Mouse (Mus musculus): ENCODE measurements at regions not wholly inside any gene's neighbourhood (a gene's known extent, or its start where the extent isn't known, plus 50 kb on each side); places are given as distances from the start of the nearest gene placed in this dataset.

DNA sequence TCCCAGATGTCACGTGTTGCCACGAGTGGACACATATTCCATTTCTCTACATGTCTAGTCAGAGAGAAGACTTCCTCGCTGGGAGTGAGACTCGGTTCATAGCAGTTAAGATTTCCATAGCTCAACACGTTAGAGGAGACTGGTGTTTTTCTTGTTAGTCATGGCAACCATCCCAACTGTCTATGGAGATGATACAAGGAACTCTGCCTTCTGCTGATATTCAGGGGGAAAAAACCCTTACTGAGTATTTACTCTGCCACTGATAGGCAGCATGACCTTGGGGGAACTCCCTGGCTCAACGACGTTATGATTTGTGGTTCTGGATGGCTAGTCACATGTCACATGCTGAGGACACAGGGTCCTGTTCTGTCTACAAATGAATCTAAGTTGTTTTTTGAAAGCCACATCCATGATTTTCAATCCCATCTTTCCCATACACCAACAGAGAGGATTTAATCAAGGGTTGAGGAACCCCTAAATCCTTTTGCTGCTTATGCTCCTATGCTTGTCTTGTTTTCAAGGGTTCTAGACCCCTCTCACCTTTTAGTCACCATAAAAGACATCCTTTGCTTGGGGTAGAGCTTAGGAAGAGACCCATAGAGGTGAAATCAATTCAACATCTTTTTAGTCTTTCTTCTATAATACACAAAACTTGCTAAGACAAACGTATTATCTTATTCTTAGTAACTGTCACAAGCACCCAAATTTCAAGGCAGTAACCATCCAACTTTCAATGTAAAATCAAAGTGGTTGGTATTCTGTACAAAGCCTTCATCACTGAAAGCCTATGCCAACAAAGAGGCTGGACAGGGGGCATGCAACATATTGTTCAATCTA is 50.2 kb upstream of the Adtrp start:
- DNase-seq: no peak
